8 mouse cellular contexts compared by ENCODE assay signal in genomic region chr4:116720343-116721097, GRCm38 (mm10). TPM values are rescaled to one million over a fixed set of nuclear protein-coding genes. Genes with fewer than 3 reads are reported as not detected.
DNase-seq lines count a peak whose midpoint lies in the region; ATAC-seq and TF ChIP-seq lines count a peak whose summit lies in the region.

Gene Tesk2 (plus strand): TSS chr4:116720948.

- WGBS in forebrain, embryonic 11.5 days = under 1% methylated on average over 34 of the region's 34 CpGs
- WGBS in heart, embryonic 16.5 days = under 1% methylated on average over 34 of the region's 34 CpGs
- WGBS in liver, embryonic 15.5 days (ENCODE audit: insufficient replicate concordance) = under 1% methylated on average over 34 of the region's 34 CpGs
- under 1% methylated on average over 34 of the region's 34 CpGs for WGBS in neural tube, embryonic 12.5 days

- H3K36me3 ChIP-seq in CH12.LX (replicated peaks in 1 of 2; ENCODE audit: control insufficient read depth in 1 of 2, insufficient read depth in 1 of 2, low read length in 1 of 2) = peaks cover 10 to 14% of the 10 kb centered on the region in 2 experiments
- H3K36me3 ChIP-seq in forebrain, embryonic 11.5 days (ENCODE audit: control insufficient read depth, insufficient read depth, low read length) = no peaks in the 10 kb centered on the region
- H3K36me3 ChIP-seq in heart, embryonic 16.5 days (ENCODE audit: control insufficient read depth, insufficient read depth) = no peaks in the 10 kb centered on the region
- H3K36me3 ChIP-seq in liver, embryonic 15.5 days (replicated peaks) = no peaks in the 10 kb centered on the region
- H3K36me3 ChIP-seq in neural tube, embryonic 12.5 days = peaks cover 6% of the 10 kb centered on the region; the same call in 1 of the 2 replicates

- DNase-seq in CH12.LX (ENCODE audit: extremely low read depth) = peak; percentile 100
- peak; percentile 97 for DNase-seq in c-Kit-positive CD71-positive TER-119-negative erythroid progenitor cells, embryonic 14.5 days (ENCODE audit: low read depth)
- peak; percentile 96 for DNase-seq in forebrain, embryonic 11.5 days (ENCODE audit: low spot score)
- peak; percentile 94 to 99 for DNase-seq in kidney, postnatal 36 days
- DNase-seq in telencephalon, adult 2 months (ENCODE audit: low read depth, low spot score) = peak; percentile 98

- peak; percentile 5; the same call in 1 of the 2 replicates for TF ChIP-seq EP300 in CH12.LX (IDR thresholded peaks at IDR 0.05; ENCODE audit: low read length)

- H3K4me3 ChIP-seq in CH12.LX (replicated peaks in 1 of 3; ENCODE audit: low read depth in 2 of 3, low read length in 2 of 3, poor library complexity in 1 of 3) = peak within 1 kb of the TSS; percentile 83 to 93 (median 89)
- H3K4me3 ChIP-seq in forebrain, embryonic 11.5 days (ENCODE audit: low read depth, low read length) = peak within 1 kb of the TSS; percentile 75
- H3K4me3 ChIP-seq in heart, embryonic 16.5 days (ENCODE audit: low read length) = peak within 1 kb of the TSS; percentile 99
- H3K4me3 ChIP-seq in liver, embryonic 15.5 days (replicated peaks) = peak within 1 kb of the TSS; percentile 81
- peak within 1 kb of the TSS; percentile 65 for H3K4me3 ChIP-seq in neural tube, embryonic 12.5 days

- no peak for TF ChIP-seq CTCF in CH12.LX (conservative IDR thresholded peaks at IDR 0.05 in 1 of 2, IDR thresholded peaks at IDR 0.05 in 1 of 2; ENCODE audit: low read depth in 2 of 2, low read length in 2 of 2)

- H3K9me3 ChIP-seq in CH12.LX (replicated peaks; ENCODE audit: low read length) = no peaks in the 10 kb centered on the region
- H3K9me3 ChIP-seq in forebrain, embryonic 11.5 days (ENCODE audit: control insufficient read depth, low read length) = no peaks in the 10 kb centered on the region
- H3K9me3 ChIP-seq in heart, embryonic 16.5 days (replicated peaks; ENCODE audit: control insufficient read depth, low read length) = no peaks in the 10 kb centered on the region
- H3K9me3 ChIP-seq in liver, embryonic 15.5 days (replicated peaks) = no peaks in the 10 kb centered on the region
- no peaks in the 10 kb centered on the region for H3K9me3 ChIP-seq in neural tube, embryonic 12.5 days

- peaks cover 5 to 23% of the 10 kb centered on the region in 2 experiments for H3K4me1 ChIP-seq in CH12.LX (ENCODE audit: control insufficient read depth in 1 of 2, insufficient read depth in 2 of 2)
- peaks cover 5% of the 10 kb centered on the region; the same call in 1 of the 2 replicates for H3K4me1 ChIP-seq in forebrain, embryonic 11.5 days (replicated peaks; ENCODE audit: control insufficient read depth, insufficient read depth, low read length)
- peaks cover 13% of the 10 kb centered on the region for H3K4me1 ChIP-seq in heart, embryonic 16.5 days (ENCODE audit: control insufficient read depth, insufficient read depth, low read length)
- H3K4me1 ChIP-seq in liver, embryonic 15.5 days (replicated peaks) = peaks cover 19% of the 10 kb centered on the region
- H3K4me1 ChIP-seq in neural tube, embryonic 12.5 days = peaks cover 7% of the 10 kb centered on the region; the same call in 1 of the 2 replicates

- dilution Hi-C loops in CH12.LX (cut with MboI; ENCODE audit: extremely low pct_ligation_motif_present, extremely low pct_unique_long_range_greater_than_20kb, low sequenced_read_pairs) = no loop called here

- in situ Hi-C loops in CH12.LX (cut with MboI; ENCODE audit: low pct_ligation_motif_present, low pct_unique_long_range_greater_than_20kb, low sequenced_read_pairs) = no loop called here

- H3K27me3 ChIP-seq in CH12.LX (replicated peaks) = no peaks in the 10 kb centered on the region
- H3K27me3 ChIP-seq in forebrain, embryonic 11.5 days (ENCODE audit: control insufficient read depth, insufficient read depth, low read length) = no peaks in the 10 kb centered on the region
- H3K27me3 ChIP-seq in heart, embryonic 16.5 days (ENCODE audit: control insufficient read depth, insufficient read depth, low read length) = no peaks in the 10 kb centered on the region
- peaks cover 13% of the 10 kb centered on the region; the same call in 1 of the 2 replicates for H3K27me3 ChIP-seq in liver, embryonic 15.5 days
- no peaks in the 10 kb centered on the region for H3K27me3 ChIP-seq in neural tube, embryonic 12.5 days (replicated peaks)

- peak; percentile 73 for TF ChIP-seq POLR2A in CH12.LX (IDR thresholded peaks at IDR 0.05; ENCODE audit: low read depth, low read length)

- peak within 1 kb of the TSS; percentile 92 for H3K27ac ChIP-seq in CH12.LX (ENCODE audit: insufficient read depth, low read depth)
- H3K27ac ChIP-seq in forebrain, embryonic 11.5 days (ENCODE audit: low read depth, low read length) = peak within 1 kb of the TSS; percentile 73
- peak within 1 kb of the TSS; percentile 91 for H3K27ac ChIP-seq in heart, embryonic 16.5 days (ENCODE audit: low read length)
- H3K27ac ChIP-seq in liver, embryonic 15.5 days (replicated peaks) = peak within 1 kb of the TSS; percentile 77
- peak within 1 kb of the TSS; percentile 29; the same call in 1 of the 2 replicates for H3K27ac ChIP-seq in neural tube, embryonic 12.5 days

- H3K4me2 ChIP-seq in CH12.LX (ENCODE audit: insufficient read depth, low read depth, poor library complexity, severe bottlenecking) = peak within 1 kb of the TSS; percentile 95
- peak within 1 kb of the TSS; percentile 93 for H3K4me2 ChIP-seq in forebrain, embryonic 11.5 days (ENCODE audit: low read depth, low read length, severe bottlenecking)
- peak within 1 kb of the TSS; percentile 97 for H3K4me2 ChIP-seq in heart, embryonic 16.5 days (ENCODE audit: low read depth, low read length)
- H3K4me2 ChIP-seq in liver, embryonic 15.5 days = peak within 1 kb of the TSS; percentile 96
- peak within 1 kb of the TSS; percentile 74 for H3K4me2 ChIP-seq in neural tube, embryonic 12.5 days (replicated peaks)

- ATAC-seq in forebrain, embryonic 11.5 days (replicated peaks; ENCODE audit: low FRiP score) = peak; percentile 98
- peak; percentile 97 for ATAC-seq in heart, embryonic 16.5 days (replicated peaks; ENCODE audit: extremely low read depth, insufficient read depth, low FRiP score)
- ATAC-seq in liver, embryonic 15.5 days (ENCODE audit: insufficient read depth) = peak; percentile 92
- peak; percentile 98 for ATAC-seq in neural tube, embryonic 12.5 days (ENCODE audit: low FRiP score, low read depth)

- H3K9ac ChIP-seq in CH12.LX (ENCODE audit: insufficient read depth, low read depth) = peak within 1 kb of the TSS; percentile 81
- peak within 1 kb of the TSS; percentile 80 for H3K9ac ChIP-seq in forebrain, embryonic 11.5 days (ENCODE audit: low read length)
- H3K9ac ChIP-seq in heart, embryonic 16.5 days (ENCODE audit: low read length) = peak within 1 kb of the TSS; percentile 94
- peak within 1 kb of the TSS; percentile 78 for H3K9ac ChIP-seq in liver, embryonic 15.5 days
- H3K9ac ChIP-seq in neural tube, embryonic 12.5 days = peak within 1 kb of the TSS; percentile 70

- peaks cover 3% of the 10 kb centered on the region; the same call in 1 of the 2 replicates for H3K79me2 ChIP-seq in CH12.LX (replicated peaks; ENCODE audit: control insufficient read depth, extremely low read depth, insufficient read depth, poor library complexity, severe bottlenecking)

- TF ChIP-seq RAD21 in CH12.LX (IDR thresholded peaks at IDR 0.05; ENCODE audit: low read depth, low read length) = no peak

TF ChIP-seq in CH12.LX, 34 proteins besides CTCF, POLR2A, EP300 and RAD21 (continues in another document):
- no peak for TF ChIP-seq KAT2A (IDR thresholded peaks at IDR 0.05; ENCODE audit: insufficient replicate concordance, low read length)
- TF ChIP-seq ETS1 (conservative IDR thresholded peaks at IDR 0.05; ENCODE audit: low read depth, low read length) = no peak; the same call in 1 of the 2 replicates
- TF ChIP-seq ZNF384 (IDR thresholded peaks at IDR 0.05; ENCODE audit: low read depth, low read length) = no peak; the same call in 1 of the 2 replicates
- 0 out of 2 replicates have a peak, but pooled peaks have one; percentile 38 for TF ChIP-seq NRF1 (IDR thresholded peaks at IDR 0.05; ENCODE audit: low read depth, low read length)
- TF ChIP-seq TCF12 (IDR thresholded peaks at IDR 0.05; ENCODE audit: low read depth, low read length) = peak; percentile 83; the same call in 1 of the 2 replicates
- 0 out of 2 replicates have a peak, but pooled peaks have one; percentile 19 for TF ChIP-seq SIN3A (IDR thresholded peaks at IDR 0.05; ENCODE audit: low read length)
- no peak for TF ChIP-seq TBP (conservative IDR thresholded peaks at IDR 0.05; ENCODE audit: low read depth, low read length)
- TF ChIP-seq ZC3H11A (IDR thresholded peaks at IDR 0.05; ENCODE audit: low read depth, low read length) = no peak
- TF ChIP-seq UBTF (IDR thresholded peaks at IDR 0.05; ENCODE audit: low read depth, low read length) = peak; percentile 98
- no peak for TF ChIP-seq ZKSCAN1 (IDR thresholded peaks at IDR 0.05; ENCODE audit: borderline replicate concordance, low read depth, low read length)
- TF ChIP-seq BHLHE40 (IDR thresholded peaks at IDR 0.05; ENCODE audit: low read depth, low read length) = peak; percentile 49
- no peak for TF ChIP-seq MAFK (IDR thresholded peaks at IDR 0.05; ENCODE audit: insufficient replicate concordance, low read length)
- no peak for TF ChIP-seq JUN (IDR thresholded peaks at IDR 0.05; ENCODE audit: insufficient read depth, low read depth, low read length)
- peak; percentile 59; the same call in 1 of the 2 replicates for TF ChIP-seq MYC (IDR thresholded peaks at IDR 0.05; ENCODE audit: low read depth, low read length)
- TF ChIP-seq JUND (conservative IDR thresholded peaks at IDR 0.05; ENCODE audit: low read depth, low read length) = no peak
- peak; percentile 78 for TF ChIP-seq ELF1 (IDR thresholded peaks at IDR 0.05; ENCODE audit: low read depth, low read length)
- no peak for TF ChIP-seq MXI1 (IDR thresholded peaks at IDR 0.05; ENCODE audit: low read depth, low read length)
- no peak for TF ChIP-seq ZMIZ1 (IDR thresholded peaks at IDR 0.05; ENCODE audit: low read depth, low read length)
- TF ChIP-seq PAX5 (IDR thresholded peaks at IDR 0.05; ENCODE audit: low read length) = no peak
- TF ChIP-seq E2F4 (IDR thresholded peaks at IDR 0.05; ENCODE audit: insufficient replicate concordance, low read depth, low read length) = peak; percentile 76; the same call in 1 of the 2 replicates
- no peak; the same call in 1 of the 2 replicates for TF ChIP-seq IRF4 (IDR thresholded peaks at IDR 0.05; ENCODE audit: low read depth, low read length)

RNA-seq across cellular contexts. Expression of gene Tesk2, which starts in this region (rescaled TPM):
- total RNA-seq in CH12.LX (2012; rRNA removed) = 5.6 and 7.0 TPM in 2 replicates
- total RNA-seq in CH12.LX (2014; rRNA removed) = 5.4 and 5.8 TPM in 2 replicates
- polyA plus RNA-seq in CH12.LX (2012; ENCODE audit: insufficient read length, low read depth) = 3.5 and 4.8 TPM in 2 replicates
- 8.6 TPM in 2 replicates for polyA plus RNA-seq in forebrain, embryonic 11.5 days (2014; fragmentation: Nextera tagmentation; extraction: Ambion mirVana)
- polyA plus RNA-seq in heart, embryonic 16.5 days (2015; fragmentation: Nextera tagmentation; extraction: Ambion mirVana) = 3.3 and 3.6 TPM in 2 replicates
- polyA plus RNA-seq in liver, embryonic 15.5 days (2015; fragmentation: Nextera tagmentation; extraction: Ambion mirVana) = 4.7 and 5.3 TPM in 2 replicates
- 6.4 and 6.5 TPM in 2 replicates for polyA plus RNA-seq in neural tube, embryonic 12.5 days (2016; fragmentation: Nextera tagmentation; extraction: Ambion mirVana)

Comparison
In these comparisons a context has a peak if more than half of its experiments do, and no peak if none do; other contexts are left out.
1. Peak in every context shown above with its lines: DNase-seq, ATAC-seq, H3K4me3 ChIP-seq and H3K27ac ChIP-seq.
2. H3K27ac ChIP-seq: peak in every context shown above with its lines; median percentile 92 in CH12.LX; 91 in heart, embryonic 16.5 days; 77 in liver, embryonic 15.5 days; 73 in forebrain, embryonic 11.5 days; 29 in neural tube, embryonic 12.5 days.